Mouse (Mus musculus): ENCODE measurements around the gene Nfx1.

DNA sequence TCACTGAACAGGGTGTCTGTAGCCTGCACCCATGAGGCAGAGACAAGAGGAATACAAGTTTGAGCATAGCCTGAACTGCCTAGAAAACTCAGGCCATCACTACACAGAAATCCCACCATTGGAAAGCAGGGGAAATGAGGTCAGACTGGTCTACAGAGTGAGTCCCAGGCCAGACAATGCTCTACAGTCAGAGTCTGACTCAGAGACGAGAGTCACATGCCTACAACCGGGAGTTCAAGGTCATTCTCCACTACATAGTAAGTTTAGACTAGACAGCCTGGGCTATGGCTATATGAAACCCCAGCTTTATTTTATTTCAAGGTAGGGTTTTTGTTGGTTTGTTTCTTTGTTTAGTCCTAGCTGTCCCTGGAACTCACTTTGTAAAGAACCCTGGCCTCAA is 78.2 kb downstream of the Nfx1 start:
- TF ChIP-seq POLR2A (IDR thresholded peaks at IDR 0.05; ENCODE audit: extremely low read depth, insufficient read depth, low read length) (no peak), CTCF (IDR thresholded peaks at IDR 0.05; ENCODE audit: extremely low read depth, insufficient read depth, low read length) (no peak)

All from cortical plate, adult 2 months (tissue).